Mouse (Mus musculus): ENCODE results near the gene Zbtb7a. TPM values are rescaled to one million over a fixed set of nuclear protein-coding genes. Genes with fewer than 3 reads are reported as not detected.
A peak's percentile ranks its signal among the peaks of the same experiment; 100 is the strongest.

Gene Zbtb7a
- polyA plus RNA-seq, 1 experiment: 45.8 TPM

- TF ChIP-seq GATA1 (IDR thresholded peaks at IDR 0.05; ENCODE audit: low read length) (no peak), TAL1 (IDR thresholded peaks at IDR 0.05; ENCODE audit: low read length) (no peak)
These were observed 56.4 kb downstream of the Zbtb7a start for GRCm38 (mm10) chr10:81191342-81191982.

GRCm38 (mm10) chr10:81192270-81192967 lies 57.4 kb downstream of the Zbtb7a start:
- peaks cover 52% of the 10 kb centered on the region for H3K27me3 ChIP-seq (ENCODE audit: control insufficient read depth)
- TF ChIP-seq TAL1 (IDR thresholded peaks at IDR 0.05; ENCODE audit: low read length) (no peak), GATA1 (IDR thresholded peaks at IDR 0.05; ENCODE audit: low read length) (no peak)
- peaks cover 29% of the 10 kb centered on the region for H3K36me3 ChIP-seq (ENCODE audit: control insufficient read depth)
- H3K9me3 ChIP-seq (ENCODE audit: control insufficient read depth, low read length): peaks cover 3% of the 10 kb centered on the region; the same call in 1 of the 2 replicates
- H3K4me1 ChIP-seq (ENCODE audit: control insufficient read depth): peaks cover 60% of the 10 kb centered on the region
- H3K4me3 ChIP-seq (replicated peaks): peak overlapping the region; percentile 82

More at GRCm38 (mm10) chr10:81191342-81191982, 56.4 kb downstream of the Zbtb7a start:
- H3K9me3 ChIP-seq (ENCODE audit: control insufficient read depth, low read length): peaks cover 3% of the 10 kb centered on the region; the same call in 1 of the 2 replicates
- H3K4me3 ChIP-seq (replicated peaks): no peak overlapping the region
- peaks cover 63% of the 10 kb centered on the region for H3K4me1 ChIP-seq (ENCODE audit: control insufficient read depth)
- peaks cover 42% of the 10 kb centered on the region for H3K27me3 ChIP-seq (ENCODE audit: control insufficient read depth)
- H3K36me3 ChIP-seq (ENCODE audit: control insufficient read depth): peaks cover 39% of the 10 kb centered on the region

- peaks cover 55% of the 10 kb centered on the region for H3K27me3 ChIP-seq (ENCODE audit: control insufficient read depth)
- H3K36me3 ChIP-seq (ENCODE audit: control insufficient read depth): peaks cover 28% of the 10 kb centered on the region
These were observed 58.0 kb downstream of the Zbtb7a start for GRCm38 (mm10) chr10:81192968-81193501.

GRCm38 (mm10) chr10:81193991-81194774 lies 59.2 kb downstream of the Zbtb7a start:
- Histone ChIP-seq H3K4me1 (ENCODE audit: control insufficient read depth) (peaks cover 57% of the 10 kb centered on the region), H3K4me3 (replicated peaks) (no peak overlapping the region)

More at GRCm38 (mm10) chr10:81192968-81193501, 58.0 kb downstream of the Zbtb7a start:
- Histone ChIP-seq H3K4me3 (replicated peaks) (peak overlapping the region; percentile 82), H3K4me1 (ENCODE audit: control insufficient read depth) (peaks cover 60% of the 10 kb centered on the region), H3K9me3 (ENCODE audit: control insufficient read depth, low read length) (peaks cover 3% of the 10 kb centered on the region; the same call in 1 of the 2 replicates)
- TF ChIP-seq GATA1 (IDR thresholded peaks at IDR 0.05; ENCODE audit: low read length): no peak
- no peak for TF ChIP-seq TAL1 (IDR thresholded peaks at IDR 0.05; ENCODE audit: low read length)

DNA sequence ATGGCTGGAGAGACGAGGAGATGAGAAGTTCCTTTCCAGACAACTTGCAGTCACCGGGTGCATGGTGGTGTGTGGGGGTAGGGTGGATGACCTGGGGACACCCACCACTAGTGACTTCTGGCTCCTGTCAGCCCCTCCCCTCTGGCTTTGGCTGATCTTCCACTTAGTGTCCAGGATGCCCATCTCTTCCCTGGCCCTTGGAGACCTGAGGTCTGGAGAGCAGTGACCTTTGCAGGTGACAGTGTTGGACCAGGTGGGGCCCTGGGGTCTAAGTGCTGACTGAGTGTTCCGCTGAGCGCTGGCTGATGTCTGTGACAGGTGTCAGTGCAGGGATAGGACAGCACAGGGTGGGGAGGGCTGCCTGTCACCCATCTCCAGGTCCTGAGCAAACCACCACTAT lies 60.3 kb downstream of the Zbtb7a start:
- H3K27me3 ChIP-seq (ENCODE audit: control insufficient read depth): peaks cover 64% of the 10 kb centered on the region

More at GRCm38 (mm10) chr10:81193991-81194774, 59.2 kb downstream of the Zbtb7a start:
- peaks cover 61% of the 10 kb centered on the region for H3K27me3 ChIP-seq (ENCODE audit: control insufficient read depth)
- peaks cover 3% of the 10 kb centered on the region; the same call in 1 of the 2 replicates for H3K9me3 ChIP-seq (ENCODE audit: control insufficient read depth, low read length)
- TF ChIP-seq TAL1 (IDR thresholded peaks at IDR 0.05; ENCODE audit: low read length) (no peak), GATA1 (IDR thresholded peaks at IDR 0.05; ENCODE audit: low read length) (no peak)
- peaks cover 21% of the 10 kb centered on the region for H3K36me3 ChIP-seq (ENCODE audit: control insufficient read depth)

DNA sequence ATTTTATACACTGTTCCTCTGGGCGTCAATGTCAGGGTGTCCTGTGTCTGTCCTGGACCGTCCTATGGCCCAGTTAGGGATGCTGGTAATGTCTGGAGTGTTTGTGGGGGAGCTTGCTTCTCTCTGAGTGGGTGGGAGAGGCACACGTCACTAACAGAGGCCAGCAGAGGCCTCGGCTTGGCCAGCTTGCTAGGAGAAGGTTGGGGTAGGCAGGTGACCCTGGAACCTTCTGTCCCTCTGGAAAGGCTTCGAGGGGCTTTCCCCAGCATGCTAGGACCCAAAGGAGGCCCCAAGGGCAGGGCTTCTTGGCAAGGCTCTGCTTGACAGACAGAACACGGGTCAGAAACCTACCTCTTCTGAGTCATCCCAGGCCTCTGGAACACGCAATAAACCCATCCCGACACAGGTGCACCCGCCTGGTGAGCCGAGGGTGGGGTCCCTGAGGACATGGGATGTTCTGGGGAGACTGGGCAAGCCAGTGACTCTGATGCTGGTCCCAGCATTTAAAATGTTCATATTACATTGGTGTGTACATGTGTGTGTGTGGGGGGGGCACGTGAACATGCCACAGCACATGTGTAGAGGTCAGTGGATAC lies 61.5 kb downstream of the Zbtb7a start:
- no peak for TF ChIP-seq TAL1 (IDR thresholded peaks at IDR 0.05; ENCODE audit: low read length)
- TF ChIP-seq GATA1 (IDR thresholded peaks at IDR 0.05; ENCODE audit: low read length): no peak
- peaks cover 37% of the 10 kb centered on the region for H3K4me1 ChIP-seq (ENCODE audit: control insufficient read depth)
- H3K36me3 ChIP-seq (ENCODE audit: control insufficient read depth): peaks cover under 1% of the 10 kb centered on the region; the same call in 1 of the 2 replicates
- H3K4me3 ChIP-seq (replicated peaks): no peak overlapping the region
- H3K27me3 ChIP-seq (ENCODE audit: control insufficient read depth): peaks cover 64% of the 10 kb centered on the region
- peaks cover 3% of the 10 kb centered on the region; the same call in 1 of the 2 replicates for H3K9me3 ChIP-seq (ENCODE audit: control insufficient read depth, low read length)

More for the DNA sequence above, 60.3 kb downstream of the Zbtb7a start:
- peaks cover 13% of the 10 kb centered on the region for H3K36me3 ChIP-seq (ENCODE audit: control insufficient read depth)
- H3K4me3 ChIP-seq (replicated peaks): no peak overlapping the region
- peaks cover 3% of the 10 kb centered on the region; the same call in 1 of the 2 replicates for H3K9me3 ChIP-seq (ENCODE audit: control insufficient read depth, low read length)
- no peak for TF ChIP-seq GATA1 (IDR thresholded peaks at IDR 0.05; ENCODE audit: low read length)
- no peak for TF ChIP-seq TAL1 (IDR thresholded peaks at IDR 0.05; ENCODE audit: low read length)
- H3K4me1 ChIP-seq (ENCODE audit: control insufficient read depth): peaks cover 49% of the 10 kb centered on the region

DNA sequence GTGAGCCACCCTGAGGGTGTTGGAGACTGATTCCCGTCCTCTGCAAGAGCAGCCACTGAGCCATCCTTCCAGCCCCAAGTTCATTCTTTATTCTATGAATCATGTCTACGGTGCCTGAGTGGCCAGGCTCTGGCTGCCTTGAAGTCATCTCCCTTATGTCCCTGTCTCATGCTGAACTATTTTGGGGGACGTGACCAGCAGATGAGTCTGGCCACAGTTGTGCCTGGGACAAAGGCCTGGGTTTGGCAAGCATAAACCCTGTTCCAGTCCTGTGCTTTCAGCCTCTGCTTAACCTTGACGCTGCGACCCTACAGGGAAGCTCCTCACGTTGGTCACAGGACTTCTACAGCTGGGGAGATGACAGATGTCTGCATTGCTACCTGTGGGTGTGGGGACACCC lies 62.3 kb downstream of the Zbtb7a start:
- peaks cover 63% of the 10 kb centered on the region for H3K27me3 ChIP-seq (ENCODE audit: control insufficient read depth)
- H3K4me3 ChIP-seq (replicated peaks): no peak overlapping the region
- H3K36me3 ChIP-seq (ENCODE audit: control insufficient read depth): no peaks in the 10 kb centered on the region
- peaks cover 34% of the 10 kb centered on the region for H3K4me1 ChIP-seq (ENCODE audit: control insufficient read depth)
- peaks cover 3% of the 10 kb centered on the region; the same call in 1 of the 2 replicates for H3K9me3 ChIP-seq (ENCODE audit: control insufficient read depth, low read length)
- no peak for TF ChIP-seq TAL1 (IDR thresholded peaks at IDR 0.05; ENCODE audit: low read length)
- TF ChIP-seq GATA1 (IDR thresholded peaks at IDR 0.05; ENCODE audit: low read length): no peak

GRCm38 (mm10) chr10:81198230-81198629 lies 63.2 kb downstream of the Zbtb7a start:
- no peaks in the 10 kb centered on the region for H3K36me3 ChIP-seq (ENCODE audit: control insufficient read depth)
- H3K27me3 ChIP-seq (ENCODE audit: control insufficient read depth): peaks cover 54% of the 10 kb centered on the region
- peaks cover 2% of the 10 kb centered on the region; the same call in 1 of the 2 replicates for H3K9me3 ChIP-seq (ENCODE audit: control insufficient read depth, low read length)
- peaks cover 33% of the 10 kb centered on the region for H3K4me1 ChIP-seq (ENCODE audit: control insufficient read depth)
- no peak overlapping the region for H3K4me3 ChIP-seq (replicated peaks)
- TF ChIP-seq GATA1 (IDR thresholded peaks at IDR 0.05; ENCODE audit: low read length): no peak
- TF ChIP-seq TAL1 (IDR thresholded peaks at IDR 0.05; ENCODE audit: low read length): no peak

All from erythroblast, embryonic 14.5 days (primary cell).